Mouse (Mus musculus) thymus, postnatal 4 days (tissue): ENCODE results near the gene Pqlc3.

Experiments
- DNase-seq: peaks from one replicate; pipeline ENCODE4 v3.0.0; 2021

Pqlc3 gene

DNA sequence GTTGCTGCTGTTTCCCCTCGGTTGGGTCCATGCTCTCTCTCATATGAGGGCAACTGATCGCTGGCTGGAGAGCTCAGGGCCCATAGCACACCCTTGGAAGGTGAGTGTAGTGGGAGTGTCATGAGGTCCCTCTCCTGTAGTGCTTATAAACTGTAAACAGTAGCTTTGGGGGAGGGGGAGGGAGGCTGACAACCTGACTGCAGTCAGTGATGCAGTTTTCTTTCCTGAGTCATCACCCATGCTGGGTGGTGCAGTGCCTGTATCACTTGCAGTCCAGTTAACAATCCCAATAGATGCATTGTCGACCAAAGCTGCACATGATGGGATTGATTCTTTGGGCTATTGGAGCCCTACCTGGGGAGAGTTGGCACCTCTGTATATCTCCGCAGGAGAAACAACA is 1.0 kb upstream of the Pqlc3 start:
- no peak for DNase-seq

DNA sequence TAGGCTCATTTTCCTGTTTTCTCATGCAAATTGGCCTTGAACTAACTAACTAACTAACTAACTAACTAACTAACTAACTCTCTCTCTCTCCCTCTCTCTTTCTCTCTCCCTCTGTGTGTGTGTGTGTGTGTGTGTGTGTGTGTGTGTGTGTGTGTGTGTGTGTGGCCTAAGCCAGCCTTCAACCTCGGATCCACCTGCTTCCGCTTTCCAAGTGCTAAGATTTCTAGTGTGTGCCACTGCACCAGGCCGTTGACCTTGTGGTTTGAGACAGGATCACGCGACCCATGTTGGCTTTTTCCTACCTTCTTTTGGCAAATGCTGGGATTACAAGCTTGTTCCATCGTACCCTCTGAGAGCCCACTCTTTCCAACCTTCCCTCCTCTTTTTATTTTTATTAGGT is 420 bp upstream of the Pqlc3 start:
- peak; percentile 45 for DNase-seq

DNA sequence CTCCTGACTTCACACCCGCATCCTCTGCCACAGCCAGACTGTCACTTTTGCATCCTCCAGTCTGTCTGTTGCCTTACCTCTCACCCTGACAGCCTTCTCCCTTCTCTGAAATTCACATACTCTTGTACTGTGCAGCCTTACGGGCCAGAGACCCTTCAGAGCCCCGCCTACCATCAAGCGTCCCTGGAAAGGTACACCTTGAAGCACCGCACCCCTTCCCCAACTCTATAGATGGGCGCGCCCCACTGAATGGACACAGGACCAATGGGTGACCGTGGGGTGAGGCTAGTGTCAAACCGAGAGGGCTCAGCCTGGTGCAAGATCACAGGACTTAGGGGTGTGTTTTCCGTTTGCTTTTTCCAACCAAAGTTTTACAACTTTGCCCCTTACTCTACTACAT is 1.1 kb downstream of the Pqlc3 start:
- peak; percentile 36 for DNase-seq

DNA sequence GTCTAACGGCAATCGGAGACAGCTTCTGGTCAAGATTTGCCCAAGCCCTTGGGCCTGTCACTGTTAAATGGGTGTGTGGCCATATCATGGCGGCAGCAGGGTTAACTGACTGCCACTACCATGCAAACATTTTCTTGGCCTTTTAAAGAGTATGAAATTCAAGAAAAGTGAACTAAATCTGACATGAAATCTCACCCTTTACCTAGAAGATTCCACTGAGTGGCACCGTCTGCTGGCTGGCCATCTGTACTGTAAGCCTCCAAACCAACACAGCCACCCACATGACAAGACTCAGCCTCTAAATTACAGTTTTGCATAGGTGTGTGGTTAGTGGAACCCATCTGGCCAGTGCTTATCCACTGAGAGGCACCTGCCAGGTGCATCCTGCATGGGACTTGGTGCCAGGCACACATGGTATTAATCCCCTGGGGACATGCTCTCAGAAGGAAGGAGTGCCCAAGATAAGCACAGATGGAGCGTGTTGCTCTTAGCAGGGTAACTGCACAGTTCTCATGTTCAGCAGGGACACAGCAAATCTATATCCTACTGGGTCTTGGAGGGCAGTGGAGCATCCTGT is 3.2 kb downstream of the Pqlc3 start:
- no peak for DNase-seq

DNA sequence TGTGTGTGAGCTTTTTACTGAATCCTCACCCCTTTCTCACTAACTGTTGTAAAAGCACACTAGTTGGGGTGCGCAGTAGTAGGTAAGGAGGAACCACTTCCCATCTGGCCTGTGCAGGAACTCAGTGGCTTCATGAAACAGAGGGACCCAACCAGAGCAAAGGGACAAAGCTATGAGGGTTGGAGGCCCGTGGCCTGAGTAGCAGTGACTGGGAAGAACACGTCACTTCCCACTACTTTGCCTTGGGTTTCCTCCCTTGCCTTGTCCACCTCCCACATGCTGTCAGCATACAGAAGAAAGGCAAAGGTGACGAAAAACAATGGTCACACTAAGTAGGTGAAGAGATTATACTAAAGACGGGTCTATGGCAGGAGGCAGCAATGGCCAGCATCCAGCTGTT is 3.9 kb downstream of the Pqlc3 start:
- no peak for DNase-seq

DNA sequence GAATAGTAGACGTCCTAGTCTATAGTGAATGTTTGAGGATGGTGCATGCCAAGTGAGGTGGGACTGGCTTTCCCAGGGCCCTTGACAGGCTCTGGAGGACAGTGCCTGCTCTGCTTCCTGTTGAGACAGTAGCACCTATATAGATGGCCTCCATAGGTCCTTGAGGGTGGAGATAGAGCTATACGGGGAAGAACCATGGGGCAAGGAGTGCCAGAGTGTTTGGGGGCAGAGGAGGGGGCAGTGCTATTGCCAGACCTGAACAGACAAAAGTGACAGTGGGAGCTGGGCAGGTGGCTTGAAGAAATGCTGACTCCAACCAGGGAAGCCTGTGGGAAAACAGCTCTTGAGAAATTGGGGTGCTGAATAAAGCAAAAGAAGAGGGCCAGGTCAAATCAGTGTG is 5.9 kb downstream of the Pqlc3 start:
- no peak for DNase-seq

DNA sequence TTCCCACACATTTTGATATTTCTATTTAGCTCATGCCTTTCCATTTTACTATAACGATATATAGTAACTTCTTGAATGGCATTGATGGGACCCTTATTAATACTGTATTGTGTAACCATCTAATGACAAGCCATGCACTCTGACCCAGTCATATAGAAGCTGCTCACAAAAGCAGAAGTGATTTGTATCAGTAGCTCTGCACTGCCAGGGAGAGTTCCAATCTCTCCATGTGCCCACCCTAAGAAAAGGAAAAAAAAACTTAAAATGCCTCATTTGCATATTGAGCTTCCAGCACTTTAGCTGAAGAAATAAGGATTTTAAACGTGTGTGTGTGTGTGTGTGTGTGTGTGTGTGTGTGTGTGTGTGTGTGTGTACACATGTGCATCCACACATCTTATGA is 7.9 kb downstream of the Pqlc3 start:
- DNase-seq, result no peak

DNA sequence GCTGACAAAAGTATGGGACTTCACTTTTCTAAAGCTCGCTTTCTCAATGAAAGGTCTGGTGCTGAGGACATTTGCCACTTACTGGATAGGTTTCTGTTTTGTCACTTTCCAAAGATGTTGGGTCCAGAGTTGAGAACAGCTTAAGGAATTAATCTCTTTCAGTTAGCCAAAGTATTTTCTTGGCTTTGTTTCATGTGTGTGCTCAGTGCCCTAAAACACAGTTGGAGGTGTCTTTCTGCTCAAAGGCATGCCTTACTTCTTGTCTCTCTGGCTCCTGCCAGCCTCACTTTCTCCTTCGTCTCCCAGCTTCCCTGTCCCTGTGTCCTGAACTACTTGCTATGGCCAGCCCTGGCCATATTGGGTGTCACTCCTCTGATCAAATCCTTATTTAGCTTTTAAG is 8.8 kb downstream of the Pqlc3 start:
- no peak for DNase-seq

DNA sequence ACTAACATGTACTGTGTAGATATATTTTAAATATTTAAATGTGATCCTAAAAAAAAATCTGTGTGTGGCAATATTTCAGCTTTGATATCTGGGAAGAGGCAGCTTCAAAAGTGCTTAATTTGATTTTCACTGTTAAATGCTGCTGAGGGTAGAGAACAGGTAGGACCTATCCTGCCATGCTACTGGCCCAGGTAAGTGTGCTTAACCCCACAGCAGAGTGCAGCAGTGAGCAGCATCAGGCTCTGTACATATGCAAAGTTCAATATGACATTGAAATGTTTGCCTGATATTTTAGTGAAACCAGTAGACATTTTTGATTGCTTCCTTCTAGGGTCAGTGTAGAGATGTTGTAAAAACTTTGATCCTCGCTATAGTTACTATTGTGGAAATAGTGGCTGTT is 14.4 kb downstream of the Pqlc3 start:
- DNase-seq, result no peak

DNA sequence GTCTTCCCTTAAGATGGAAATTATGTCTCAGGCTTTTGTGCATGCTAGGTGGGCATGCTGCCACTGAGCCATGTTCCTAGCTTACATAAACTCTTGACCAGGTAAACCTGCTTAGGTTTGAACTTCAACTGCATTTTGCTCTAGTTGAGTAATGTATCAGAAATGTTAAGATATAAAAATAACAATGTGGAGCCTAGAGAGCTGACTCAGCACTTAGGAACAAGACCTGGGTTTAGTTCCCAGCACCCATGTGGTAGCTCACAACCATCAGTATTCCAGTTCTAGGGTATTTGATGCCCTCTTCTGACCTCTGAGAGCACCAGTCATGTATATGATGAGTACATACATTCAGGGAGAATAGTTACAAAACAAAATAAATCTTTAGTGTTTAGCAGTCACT is 23.1 kb downstream of the Pqlc3 start:
- DNase-seq, result no peak

DNA sequence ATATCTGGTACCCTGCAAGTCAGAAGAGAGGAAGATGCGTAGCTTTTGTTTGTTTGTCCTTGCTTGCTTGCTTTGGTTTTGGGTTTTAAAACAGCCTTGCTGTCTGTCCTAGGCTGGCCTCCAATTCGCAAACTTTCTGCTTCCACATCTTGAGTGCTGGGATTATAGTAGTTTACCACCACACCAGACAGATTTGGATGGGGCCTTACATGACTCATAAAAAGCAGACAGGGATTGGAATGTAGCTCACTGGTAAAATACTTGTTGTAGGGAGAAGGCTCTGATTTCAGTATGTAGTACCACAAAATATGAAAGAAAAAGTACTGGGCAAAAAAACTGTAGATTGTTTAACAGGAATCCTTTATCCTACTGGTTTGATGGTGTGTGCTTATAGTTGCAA is 33.4 kb downstream of the Pqlc3 start:
- DNase-seq, result no peak

DNA sequence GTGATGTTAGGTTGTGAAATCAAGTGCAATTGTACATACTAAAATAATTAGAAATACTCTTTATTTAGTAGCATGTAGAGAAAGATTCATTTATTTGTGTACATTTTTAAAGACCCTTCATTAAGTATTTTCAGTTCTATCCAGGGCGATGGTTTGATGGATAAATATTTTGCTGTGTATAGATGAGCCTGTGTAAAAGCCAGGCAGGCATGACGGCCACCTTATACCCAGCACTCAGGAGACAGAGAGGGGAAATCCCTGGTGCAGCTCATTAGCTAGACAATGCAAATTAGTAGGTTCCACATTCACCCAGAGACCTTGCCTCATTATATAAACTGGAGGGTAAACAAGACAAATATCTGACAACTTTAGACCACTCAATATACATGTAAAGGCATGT is 36.9 kb downstream of the Pqlc3 start:
- no peak for DNase-seq

DNA sequence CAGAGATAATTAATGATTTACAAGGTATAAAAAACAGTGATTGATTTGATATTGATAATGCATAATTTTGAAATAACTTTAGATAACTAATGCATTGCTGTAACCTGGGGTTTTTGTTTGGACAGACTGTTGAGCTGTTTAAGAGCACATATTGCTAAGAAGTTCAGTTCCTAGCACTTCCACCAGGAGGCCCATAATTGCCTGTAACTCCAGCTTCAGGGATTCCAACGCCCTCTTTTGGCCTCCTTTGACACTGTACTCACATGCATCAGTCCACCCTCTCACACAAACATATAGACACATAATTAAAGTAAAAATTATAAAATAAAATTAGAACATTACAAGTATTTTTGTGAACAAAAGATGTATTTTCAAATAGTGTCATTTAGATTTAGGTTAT is 41.4 kb downstream of the Pqlc3 start:
- DNase-seq, result peak; percentile 39

DNA sequence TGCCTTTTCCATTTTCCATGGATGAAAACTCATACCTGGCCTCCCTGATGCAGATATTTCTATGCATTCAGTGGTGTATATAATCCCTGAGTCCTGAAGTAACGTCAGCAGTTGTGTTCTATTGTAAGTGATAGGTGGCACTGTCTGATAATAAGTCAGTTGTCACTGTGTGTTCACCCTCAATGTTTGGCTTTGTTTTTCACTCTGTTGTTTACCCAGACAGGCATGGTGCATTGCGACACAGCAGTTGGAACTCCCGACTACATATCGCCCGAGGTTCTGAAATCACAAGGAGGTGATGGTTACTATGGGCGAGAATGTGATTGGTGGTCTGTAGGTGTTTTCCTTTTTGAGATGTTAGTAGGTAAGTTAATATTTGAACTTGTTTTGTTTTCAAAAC is 52.0 kb downstream of the Pqlc3 start:
- no peak for DNase-seq

DNA sequence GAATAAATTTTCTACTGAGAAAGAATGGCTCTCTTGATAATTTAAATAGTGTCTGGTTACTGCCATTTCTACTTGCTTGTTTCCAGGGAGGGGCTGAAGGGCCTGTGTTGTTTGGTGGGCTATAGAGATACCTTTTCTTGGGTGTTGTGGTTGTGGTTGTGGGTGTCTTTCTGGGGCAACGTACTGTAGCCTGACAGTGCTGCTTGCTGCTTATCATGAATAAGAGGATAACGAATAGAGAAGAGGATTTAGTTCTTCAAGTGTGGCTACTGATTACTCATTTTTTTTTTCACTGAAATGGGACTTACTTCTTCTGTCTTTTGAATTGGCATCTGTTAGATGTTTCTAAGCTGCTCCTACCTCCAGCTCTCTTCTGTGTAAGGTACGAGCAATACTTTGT is 58.2 kb downstream of the Pqlc3 start:
- no peak for DNase-seq
